Mouse (Mus musculus): ENCODE data around the gene Serpinf1.

Serpinf1 gene

DNA sequence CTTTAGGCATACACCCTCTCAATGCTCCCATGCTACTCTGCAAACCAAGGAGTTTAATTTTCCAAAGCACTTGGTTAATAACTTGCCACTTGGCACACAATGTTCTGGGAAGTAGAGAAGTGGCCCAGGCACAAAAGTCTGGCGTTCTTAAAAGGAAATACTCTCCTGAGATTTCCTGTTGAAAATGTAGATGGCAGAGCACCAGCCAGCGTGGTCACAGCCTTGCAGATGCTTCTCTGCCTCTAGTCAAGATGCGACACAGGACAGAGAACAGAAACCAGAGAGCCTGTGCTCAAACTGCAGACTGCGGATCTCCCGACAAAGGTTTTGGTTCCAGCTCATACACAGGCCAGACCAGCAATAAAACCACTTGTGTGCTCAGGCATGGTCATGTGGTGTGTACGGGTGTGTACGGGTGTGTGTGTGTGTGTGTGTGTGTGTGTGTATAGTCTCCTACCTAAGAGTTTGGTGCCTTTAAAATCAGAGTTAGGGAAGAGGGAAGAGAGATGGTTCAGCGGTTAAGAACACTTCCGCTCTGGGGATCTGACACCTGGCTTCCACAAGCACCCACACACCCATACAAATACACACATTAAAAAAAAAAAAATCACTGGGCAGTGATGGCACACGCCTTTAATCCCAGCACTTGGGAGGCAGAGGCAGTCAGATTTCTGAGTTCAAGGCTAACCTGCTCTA, 32.7 kb upstream of the Serpinf1 start:
- DNase-seq (ENCODE audit: low read depth) = peak; percentile 60

DNA sequence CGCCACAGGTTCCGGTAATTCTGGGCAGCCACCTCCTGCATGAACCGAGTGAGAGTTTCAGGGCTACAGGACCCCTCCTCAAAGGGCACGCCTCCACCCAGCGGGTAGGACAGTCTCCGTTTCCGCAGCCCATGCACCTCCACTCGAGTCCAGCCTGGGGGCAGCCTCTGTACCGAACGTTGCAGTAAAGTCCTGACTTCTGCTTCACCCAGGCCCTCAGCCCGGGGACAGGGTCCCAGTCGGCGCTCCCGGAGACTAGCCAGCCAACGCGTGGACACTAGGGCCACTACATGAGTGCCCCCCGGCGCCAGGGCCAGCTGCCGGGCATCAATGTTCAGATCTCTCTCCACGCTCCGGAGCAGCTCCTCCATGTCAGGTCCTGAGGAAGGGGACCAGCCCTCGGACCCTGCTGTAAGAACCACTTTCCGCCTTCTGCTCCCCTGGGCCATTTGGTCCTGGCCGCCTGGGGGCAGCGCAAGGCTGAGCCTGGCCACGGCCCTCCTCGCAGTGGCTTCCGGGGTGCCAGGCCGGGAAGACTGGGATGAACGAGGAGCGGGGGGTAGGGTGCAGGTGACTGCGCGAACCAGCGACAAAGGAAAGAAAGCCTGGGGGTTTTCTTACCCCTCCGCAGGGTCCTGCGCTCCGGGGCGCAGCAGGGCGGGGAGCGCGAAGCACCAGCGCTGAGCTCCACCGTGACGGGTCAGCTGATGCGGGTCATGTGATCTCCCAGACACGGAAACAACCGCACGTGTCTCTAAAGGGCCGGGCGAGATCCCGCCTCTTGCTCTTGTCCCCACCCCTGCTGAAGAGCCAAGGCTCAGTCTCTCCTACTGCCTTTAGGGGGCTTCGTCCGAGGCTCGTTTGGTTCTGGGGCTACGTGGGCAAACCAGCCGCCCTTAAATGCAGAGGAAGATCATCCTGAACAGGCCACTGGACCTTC, 31.8 kb upstream of the Serpinf1 start, which contains the start of gene Wdr81:
TSS of gene Wdr81 (minus strand) at position 727 of the 940 bp plus-strand sequence.
- DNase-seq (ENCODE audit: low read depth) = peak; percentile 88

DNA sequence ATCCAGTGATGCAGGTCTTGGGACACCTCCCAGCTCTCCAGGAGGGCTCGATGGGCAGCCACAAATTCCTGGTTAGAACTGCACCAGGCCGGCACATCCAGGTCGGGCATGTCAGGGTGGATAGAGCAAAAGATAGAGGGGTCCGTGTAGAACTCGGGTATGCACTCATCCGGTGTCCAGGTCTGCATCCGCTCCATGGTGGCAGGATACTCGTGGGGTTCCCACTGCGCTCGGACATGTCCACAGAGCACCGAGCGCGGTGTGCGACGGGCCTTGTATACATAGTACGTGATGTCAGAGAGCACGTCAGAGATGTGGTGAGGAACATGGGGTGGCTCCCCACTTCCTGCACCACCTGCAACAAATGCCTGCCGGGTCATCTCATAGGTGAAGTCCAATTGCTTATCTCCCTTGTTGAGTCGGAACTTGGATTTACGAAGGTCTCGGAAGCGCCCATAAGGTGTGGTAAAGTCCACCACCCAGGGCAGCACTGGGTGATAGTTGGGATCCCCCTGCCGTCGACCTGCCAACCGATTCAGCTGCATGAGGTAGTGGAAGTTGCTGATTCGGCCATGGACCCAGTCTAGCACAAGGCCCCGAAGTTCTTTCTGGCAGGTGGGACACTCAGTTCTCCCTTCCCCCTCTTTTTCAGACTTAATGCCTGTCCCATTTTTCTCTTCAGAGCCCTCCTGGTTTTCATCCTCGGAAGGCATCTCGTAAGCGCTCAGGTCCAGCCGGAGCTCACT, 30.5 kb upstream of the Serpinf1 start:
- no peak for DNase-seq (ENCODE audit: low read depth)

DNA sequence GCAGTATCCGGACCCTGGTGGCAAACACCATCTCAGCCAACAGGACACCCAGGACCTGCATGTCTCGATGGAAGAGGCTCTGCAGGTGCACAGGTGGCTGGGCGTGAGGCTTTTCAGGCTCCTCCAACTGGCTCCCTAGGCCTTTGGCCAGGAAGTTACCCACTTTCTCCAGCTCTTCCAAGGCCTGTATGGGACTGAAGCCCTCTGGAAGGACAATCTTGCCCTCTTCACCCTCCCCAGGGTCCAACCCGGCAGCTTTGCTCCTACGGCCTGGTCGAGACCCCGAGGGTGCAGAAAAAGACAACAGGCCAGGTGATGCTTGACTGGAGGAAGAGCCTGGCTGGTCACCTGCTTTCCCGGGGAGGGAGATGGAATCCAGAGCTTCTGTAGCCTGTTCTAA, 29.6 kb upstream of the Serpinf1 start:
- DNase-seq (ENCODE audit: low read depth) = no peak

DNA sequence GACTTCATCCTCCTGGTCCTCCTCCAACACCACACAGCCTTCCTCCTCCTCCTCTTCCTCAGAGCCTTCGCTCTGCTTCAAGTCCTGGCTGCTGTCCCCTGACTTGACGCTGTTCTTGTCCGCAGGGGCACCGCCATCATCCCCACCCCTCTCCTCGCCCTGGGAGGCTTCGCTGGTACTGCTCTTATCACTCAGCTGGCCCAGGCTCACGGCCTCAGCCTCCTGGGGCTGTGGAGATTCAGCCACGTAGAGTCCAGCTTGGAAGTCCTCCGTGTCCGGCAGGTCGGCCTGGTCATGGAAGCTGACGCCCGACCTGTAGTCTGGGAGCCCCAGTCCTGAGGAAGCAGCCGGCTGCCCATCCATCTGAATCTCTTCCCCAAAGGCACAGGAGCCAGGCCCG, 28.4 kb upstream of the Serpinf1 start:
- no peak for DNase-seq (ENCODE audit: low read depth)

GRCm38 (mm10) chr11:75450304-75450908, 27.9 kb upstream of the Serpinf1 start:
- DNase-seq (ENCODE audit: low read depth) = no peak

DNA sequence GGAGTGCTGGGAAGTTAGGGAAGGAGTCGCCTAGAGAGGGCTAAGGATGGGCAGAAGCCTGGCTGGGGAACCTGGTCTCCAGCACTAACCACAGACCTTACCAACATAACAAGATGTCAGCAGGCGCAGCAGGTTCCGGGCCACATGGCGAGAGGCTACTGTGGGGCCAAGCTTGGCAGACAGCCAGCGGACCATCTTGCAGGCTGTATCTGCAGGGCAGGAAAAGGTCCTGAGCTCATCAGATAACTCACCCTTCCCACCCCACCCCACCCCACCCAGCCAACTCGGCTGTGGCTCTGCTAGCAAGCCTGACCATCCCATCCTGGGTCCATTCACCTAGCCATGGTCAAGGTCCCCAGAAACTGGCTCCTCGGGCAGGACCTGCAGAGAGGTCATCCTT, 27.2 kb upstream of the Serpinf1 start:
- DNase-seq (ENCODE audit: low read depth) = no peak

GRCm38 (mm10) chr11:75448575-75448974, 26.1 kb upstream of the Serpinf1 start:
- no peak for DNase-seq (ENCODE audit: low read depth)

GRCm38 (mm10) chr11:75443711-75444110, 21.2 kb upstream of the Serpinf1 start:
- no peak for DNase-seq (ENCODE audit: low read depth)

DNA sequence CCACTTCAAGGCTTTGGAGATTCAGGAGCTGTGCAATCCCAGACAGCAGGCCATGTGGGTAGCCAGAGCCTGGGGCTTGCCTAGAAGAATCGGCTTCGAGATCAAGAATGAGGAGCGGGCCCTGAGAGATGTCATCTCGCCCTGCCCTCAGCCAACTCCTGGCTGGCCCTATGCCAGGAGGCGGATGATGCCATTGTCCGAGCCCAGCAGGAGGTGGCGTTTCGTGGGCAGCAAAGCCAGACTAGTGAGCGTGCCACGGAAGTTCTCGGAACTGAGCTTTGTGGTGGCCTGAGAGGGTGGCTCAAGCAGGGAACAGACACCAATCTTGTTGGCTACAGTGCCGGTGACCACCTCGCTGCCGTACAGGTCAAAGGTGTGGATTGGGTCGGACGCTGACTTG, 19.1 kb upstream of the Serpinf1 start:
- no peak for DNase-seq (ENCODE audit: low read depth)

DNA sequence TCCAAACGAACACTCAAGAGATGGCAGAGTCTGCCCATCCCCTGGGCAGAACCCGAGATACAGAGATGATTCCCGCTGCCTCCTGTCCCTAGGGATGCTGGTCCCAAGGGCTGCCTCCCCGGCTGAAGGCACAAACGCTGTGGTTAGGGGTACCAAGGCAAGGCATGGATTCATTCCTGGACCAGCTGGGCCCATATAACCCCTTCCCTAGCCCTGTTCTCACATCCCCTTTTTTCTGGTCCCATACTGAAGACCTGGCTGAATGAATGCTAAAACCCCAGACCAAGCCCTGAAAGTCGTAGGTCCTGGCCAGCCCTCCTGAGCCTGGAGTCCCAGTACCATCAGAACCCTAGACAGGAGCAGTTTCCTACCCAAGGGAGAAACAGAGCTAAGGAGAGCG, 18.5 kb upstream of the Serpinf1 start:
- DNase-seq (ENCODE audit: low read depth) = no peak

DNA sequence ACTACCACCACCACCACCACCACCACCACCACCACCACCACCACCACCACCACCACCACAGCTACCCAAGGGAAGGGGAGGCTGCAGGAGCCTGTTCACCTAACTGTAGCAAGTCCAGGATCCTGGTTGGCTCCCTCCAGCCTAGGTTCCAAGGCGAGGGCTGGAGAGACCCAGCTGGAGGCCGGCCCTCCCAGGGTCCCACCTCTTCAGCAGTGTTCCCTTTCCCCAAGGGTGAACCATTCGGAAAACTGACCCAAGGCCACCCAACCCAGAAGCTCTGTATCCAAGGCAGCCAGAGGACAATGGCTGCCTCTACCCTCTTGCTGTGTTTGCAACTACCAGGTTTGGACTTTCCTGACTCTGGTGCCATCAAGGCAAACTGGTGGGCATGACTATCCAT, 17.4 kb upstream of the Serpinf1 start:
- DNase-seq (ENCODE audit: low read depth) = no peak

DNA sequence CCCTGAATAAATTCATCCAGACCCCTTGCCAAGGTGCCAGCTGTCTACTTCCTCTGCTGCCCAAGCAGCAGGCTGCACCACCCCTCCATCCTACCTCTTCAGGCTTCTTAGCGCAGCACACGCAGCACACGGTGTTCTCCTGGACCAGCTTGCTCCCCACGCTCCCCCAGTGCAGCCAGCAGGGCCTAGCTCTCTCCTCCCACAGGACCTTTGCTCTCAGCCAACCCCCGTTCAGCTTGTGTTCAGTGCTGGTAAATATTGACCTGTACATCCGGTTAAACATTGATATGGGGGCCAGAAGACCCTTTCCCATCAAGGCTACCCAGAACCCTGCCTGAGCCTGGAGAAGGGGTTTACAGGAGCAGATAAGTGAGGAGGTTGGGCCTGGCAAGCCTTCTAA, 16.9 kb upstream of the Serpinf1 start, which contains the start of gene Serpinf2:
TSS of gene Serpinf2 (minus strand) at position 229 of the 400 bp plus-strand sequence.
- no peak for DNase-seq (ENCODE audit: low read depth)

- DNase-seq (ENCODE audit: low read depth) = no peak
Observed at GRCm38 (mm10) chr11:75438804-75439203, 16.3 kb upstream of the Serpinf1 start.

GRCm38 (mm10) chr11:75438194-75438593, 15.7 kb upstream of the Serpinf1 start:
- DNase-seq (ENCODE audit: low read depth) = no peak

DNA sequence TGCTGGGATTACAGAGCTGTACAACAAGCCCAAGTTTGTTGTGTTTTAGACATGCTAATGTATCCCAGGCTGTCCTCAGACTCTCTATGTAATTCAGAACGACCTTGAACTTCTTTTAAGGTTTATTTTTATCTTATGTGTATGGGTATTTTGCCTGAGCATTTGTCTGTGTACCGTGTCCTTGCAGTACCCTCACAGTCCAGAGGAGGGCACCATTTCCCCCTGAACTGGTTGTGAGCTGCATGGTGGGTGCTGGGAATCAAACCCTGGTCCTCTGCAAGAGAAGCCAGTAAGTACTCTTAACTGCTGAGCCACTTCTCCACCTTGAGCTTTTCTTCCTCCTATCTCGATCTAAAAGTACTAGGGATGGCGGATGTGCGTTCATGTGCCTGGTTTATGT, 11.6 kb upstream of the Serpinf1 start:
- DNase-seq (ENCODE audit: low read depth) = peak; percentile 30

DNA sequence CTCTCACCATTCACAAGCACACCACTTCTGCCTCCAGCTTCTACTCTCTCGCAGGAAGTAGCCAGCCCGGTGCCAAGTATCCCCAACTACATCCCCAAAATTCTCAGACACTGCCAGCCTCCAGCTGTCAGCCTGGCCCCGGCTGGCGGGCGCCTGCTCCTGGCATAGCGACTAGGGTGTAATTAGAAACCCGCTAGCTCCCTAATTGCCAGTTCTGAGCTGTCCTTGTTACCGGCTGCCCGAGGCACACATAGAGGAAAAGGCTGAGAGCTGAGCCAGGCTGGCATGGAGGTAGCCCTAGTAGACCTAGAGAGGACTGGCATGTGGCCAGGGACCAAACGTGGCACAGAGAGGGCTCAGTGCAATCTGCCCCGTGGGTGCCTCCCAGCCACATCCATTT, 8.8 kb upstream of the Serpinf1 start:
- DNase-seq (ENCODE audit: low read depth) = no peak

GRCm38 (mm10) chr11:75429019-75429705, 6.7 kb upstream of the Serpinf1 start:
- DNase-seq (ENCODE audit: low read depth) = peak; percentile 79

GRCm38 (mm10) chr11:75424459-75424858, 2.0 kb upstream of the Serpinf1 start:
- DNase-seq (ENCODE audit: low read depth) = no peak

GRCm38 (mm10) chr11:75424033-75424432, 1.5 kb upstream of the Serpinf1 start:
- no peak for DNase-seq (ENCODE audit: low read depth)

GRCm38 (mm10) chr11:75423091-75423490, 590 bp upstream of the Serpinf1 start:
- no peak for DNase-seq (ENCODE audit: low read depth)

Data from naive thymus-derived CD4-positive, alpha-beta T cell, adult 2 months (primary cell).